Mouse (Mus musculus) C2C12 (cell line): ENCODE measurements at regions not wholly inside any gene's neighbourhood (a gene's known extent, or its start where the extent isn't known, plus 50 kb on each side); places are given as distances from the start of the nearest gene placed in this dataset.

Source experiments
- H3K27me3 ChIP-seq: one replicate; pipeline ENCODE4 v1.6.1; 2011; ENCODE audit not compliant: control insufficient read depth, insufficient read depth, insufficient read length
- H3K36me3 ChIP-seq: one replicate; pipeline ENCODE4 v1.6.1; 2011; ENCODE audit not compliant: control insufficient read depth, insufficient read depth
- H3K4me3 ChIP-seq: one replicate; pipeline ENCODE4 v1.5.1; 2011; ENCODE audit warnings: mild to moderate bottlenecking, control low read depth; ENCODE audit not compliant: poor library complexity, insufficient read depth, severe bottlenecking
- H3K79me2 ChIP-seq: one replicate; pipeline ENCODE4 v1.6.1; 2011; ENCODE audit not compliant: control insufficient read depth, insufficient read depth
- H3K79me3 ChIP-seq: one replicate; pipeline ENCODE4 v1.6.1; 2011; ENCODE audit warnings: low read depth, control low read depth
- H3ac ChIP-seq: one replicate; pipeline ENCODE3; 2011; ENCODE audit warnings: low read depth; ENCODE audit not compliant: control insufficient read depth, insufficient read length
- CEBPB ChIP-seq: IDR thresholded peaks from one replicate; pipeline ENCODE4 v1.6.1; 2011; ENCODE audit warnings: low read depth, mild to moderate bottlenecking, control low read depth, moderate library complexity
- CTCF ChIP-seq: IDR thresholded peaks from one replicate; pipeline ENCODE4 v1.5.1; 2011; ENCODE audit not compliant: control insufficient read depth, insufficient read depth, insufficient read length
- FOSL1 ChIP-seq: IDR thresholded peaks from one replicate; pipeline ENCODE4 v1.8.0; 2011; ENCODE audit warnings: mild to moderate bottlenecking, low read length; ENCODE audit not compliant: poor library complexity, insufficient read depth, severe bottlenecking
- MAX ChIP-seq: IDR thresholded peaks from one replicate; pipeline ENCODE4 v1.6.1; 2011; ENCODE audit warnings: mild to moderate bottlenecking, control low read depth
- MYOD1 ChIP-seq: IDR thresholded peaks from one replicate; pipeline ENCODE4 v1.6.1; 2011; ENCODE audit warnings: low read depth; ENCODE audit not compliant: control insufficient read depth, insufficient read length
- MYOG ChIP-seq: IDR thresholded peaks from one replicate; pipeline ENCODE4 v1.6.1; 2011; ENCODE audit not compliant: control insufficient read depth, insufficient read length; ENCODE audit errors: extremely low read depth
- USF1 ChIP-seq: IDR thresholded peaks from one replicate; pipeline ENCODE4 v1.6.1; 2011; ENCODE audit warnings: low read depth, mild to moderate bottlenecking, control low read depth, moderate library complexity

DNA sequence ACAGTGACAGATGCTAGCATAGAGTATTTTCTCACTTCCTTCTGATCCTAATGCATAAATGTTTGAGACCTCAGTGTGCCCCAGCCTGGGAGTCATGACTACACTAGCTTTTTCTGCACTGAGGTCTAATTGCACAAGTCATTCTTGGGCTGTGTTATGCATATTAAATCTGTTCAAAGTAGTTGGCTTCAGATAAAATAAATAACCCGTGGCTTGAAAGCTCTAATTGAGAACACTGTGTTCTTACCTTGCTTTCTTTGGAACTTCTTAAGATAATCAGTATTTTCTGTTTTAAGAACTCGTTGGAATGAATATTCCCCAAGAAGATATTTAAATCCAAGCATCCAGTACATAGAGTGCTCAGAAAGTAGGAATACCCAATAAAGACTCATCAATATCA, 243.9 kb upstream of the Pik3r1 start:
- TF ChIP-seq FOSL1 (no peak), MYOG (no peak), CTCF (no peak)
- Histone ChIP-seq H3K79me3 (no peaks in the 10 kb centered on the region), H3K4me3 (no peak overlapping the region), H3K36me3 (no peaks in the 10 kb centered on the region), H3ac (no peak overlapping the region), H3K79me2 (no peaks in the 10 kb centered on the region), H3K27me3 (no peaks in the 10 kb centered on the region)

DNA sequence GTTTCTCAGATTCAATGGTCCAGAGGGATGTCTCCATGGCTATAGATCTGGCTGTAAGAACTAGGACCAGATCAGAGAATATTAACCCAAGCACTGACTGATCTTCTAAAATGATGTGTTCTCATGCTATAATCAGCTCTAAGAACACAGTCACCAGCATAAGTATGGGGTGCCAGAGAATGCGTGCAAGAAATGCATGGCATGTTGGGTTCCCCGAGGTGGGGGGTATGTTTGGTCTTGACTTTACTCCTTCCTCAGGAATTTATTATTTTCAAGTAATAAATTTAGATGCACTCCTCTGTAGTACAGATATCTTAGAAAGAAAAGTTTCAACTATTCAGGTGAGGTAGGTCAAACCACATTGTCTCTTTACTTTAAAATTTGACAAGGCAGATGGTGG, 246.5 kb upstream of the Pik3r1 start:
- H3ac ChIP-seq, result no peak overlapping the region

DNA sequence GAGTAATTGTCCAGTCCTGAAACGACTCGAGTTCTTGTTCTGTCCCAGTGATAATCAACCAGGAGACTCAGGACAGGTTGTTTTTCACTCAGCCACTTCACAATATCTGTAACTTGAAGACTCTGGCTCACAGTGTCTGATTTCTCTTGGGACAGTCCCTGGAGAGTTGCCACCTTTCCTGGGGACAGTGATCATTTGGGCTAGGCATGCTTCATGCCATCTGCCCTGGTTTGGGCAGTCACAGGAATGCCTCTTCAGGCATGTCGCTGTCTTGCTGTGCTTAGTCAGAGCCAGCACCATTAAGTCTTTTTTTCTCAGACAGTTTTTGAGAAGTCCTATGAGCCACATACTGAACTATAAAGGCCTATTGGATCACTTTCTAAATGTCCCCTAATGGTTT, 246.9 kb upstream of the Pik3r1 start:
- no peaks in the 10 kb centered on the region for H3K79me2 ChIP-seq
- H3K27me3 ChIP-seq, result no peaks in the 10 kb centered on the region
- H3ac ChIP-seq, result no peak overlapping the region
- H3K36me3 ChIP-seq, result no peaks in the 10 kb centered on the region
- no peak overlapping the region for H3K4me3 ChIP-seq
- no peak for TF ChIP-seq MYOG
- no peak for TF ChIP-seq CEBPB
- no peak for TF ChIP-seq MYOD1
- no peak for TF ChIP-seq FOSL1
- no peak for TF ChIP-seq USF1
- TF ChIP-seq MAX, result no peak
- no peak for TF ChIP-seq CTCF
- no peaks in the 10 kb centered on the region for H3K79me3 ChIP-seq

More for the DNA sequence above, 246.5 kb upstream of the Pik3r1 start:
- TF ChIP-seq MYOD1 (no peak), CTCF (no peak), MAX (no peak), USF1 (no peak), FOSL1 (no peak)
- Histone ChIP-seq H3K79me2 (no peaks in the 10 kb centered on the region), H3K27me3 (no peaks in the 10 kb centered on the region), H3K4me3 (no peak overlapping the region), H3K79me3 (no peaks in the 10 kb centered on the region), H3K36me3 (no peaks in the 10 kb centered on the region)

DNA sequence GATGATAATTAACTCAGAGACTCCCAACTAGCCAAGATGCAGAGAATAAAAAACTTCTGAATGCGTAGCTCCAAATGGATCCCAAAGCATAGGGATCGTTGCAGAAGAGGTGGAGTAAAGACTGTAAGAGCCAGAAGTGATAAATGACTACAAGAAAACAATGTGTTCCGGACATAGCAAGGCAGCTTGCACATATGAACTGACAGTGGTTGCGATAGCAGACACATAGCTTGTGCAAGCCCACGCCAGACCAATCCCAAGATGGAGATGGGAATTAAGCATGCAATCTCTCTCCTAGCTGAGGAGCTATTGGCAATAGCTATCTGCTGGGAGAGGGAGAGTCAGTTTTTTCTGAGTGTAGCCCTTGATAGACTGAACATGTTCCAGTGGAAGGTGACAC, 248.5 kb upstream of the Pik3r1 start:
- TF ChIP-seq MYOG (no peak), MAX (no peak), USF1 (no peak), MYOD1 (no peak), CTCF (no peak), CEBPB (no peak), FOSL1 (no peak)
- H3K27me3 ChIP-seq, result no peaks in the 10 kb centered on the region

DNA sequence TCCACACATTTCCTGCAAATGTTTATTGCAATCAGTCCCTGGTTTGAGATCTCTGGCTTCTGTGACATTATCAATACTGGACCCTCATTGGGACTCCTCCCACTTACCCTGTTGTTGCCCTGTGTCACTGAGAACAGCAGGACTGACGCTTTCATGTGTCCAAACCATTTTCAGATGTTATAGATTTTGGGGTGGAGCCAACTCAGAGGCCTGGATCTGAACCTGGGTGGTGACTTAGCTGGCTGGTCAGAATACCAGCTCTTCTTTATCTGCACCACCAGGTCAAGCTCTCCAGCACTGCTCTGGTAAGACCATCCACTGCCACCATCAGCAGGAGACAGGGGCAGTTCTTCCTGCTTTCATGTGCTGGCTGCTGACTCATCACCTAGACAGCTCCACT, 254.3 kb upstream of the Pik3r1 start:
- Histone ChIP-seq H3K27me3 (no peaks in the 10 kb centered on the region), H3K79me3 (no peaks in the 10 kb centered on the region), H3ac (no peak overlapping the region), H3K4me3 (no peak overlapping the region), H3K36me3 (no peaks in the 10 kb centered on the region), H3K79me2 (no peaks in the 10 kb centered on the region)
- TF ChIP-seq CTCF, result no peak
- TF ChIP-seq MYOG, result no peak
- no peak for TF ChIP-seq MAX
- TF ChIP-seq FOSL1, result no peak
- TF ChIP-seq MYOD1, result no peak
- no peak for TF ChIP-seq CEBPB
- TF ChIP-seq USF1, result no peak

More for the DNA sequence above, 248.5 kb upstream of the Pik3r1 start:
- Histone ChIP-seq H3K4me3 (no peak overlapping the region), H3K36me3 (no peaks in the 10 kb centered on the region), H3K79me3 (no peaks in the 10 kb centered on the region), H3ac (no peak overlapping the region), H3K79me2 (no peaks in the 10 kb centered on the region)

- H3K36me3 ChIP-seq, result no peaks in the 10 kb centered on the region
Observed at GRCm38 (mm10) chr13:102022757-102023156, 254.7 kb upstream of the Pik3r1 start.

More at GRCm38 (mm10) chr13:102022757-102023156, 254.7 kb upstream of the Pik3r1 start:
- H3ac ChIP-seq, result no peak overlapping the region
- no peak overlapping the region for H3K4me3 ChIP-seq
- H3K79me2 ChIP-seq, result no peaks in the 10 kb centered on the region
- H3K79me3 ChIP-seq, result no peaks in the 10 kb centered on the region
- TF ChIP-seq MYOD1 (no peak), FOSL1 (no peak), USF1 (no peak), MYOG (no peak), CTCF (no peak), CEBPB (no peak), MAX (no peak)
- no peaks in the 10 kb centered on the region for H3K27me3 ChIP-seq
